Mouse (Mus musculus) thymus, adult 2 months (tissue): Measurements from ENCODE around the gene Fam50a. TPM values are rescaled to one million over a fixed set of nuclear protein-coding genes. Genes with fewer than 3 reads are reported as not detected.
A peak's percentile ranks its signal among the peaks of the same experiment; 100 is the strongest.

ENCODE experiments used
- DNase-seq: peaks from one replicate; pipeline ENCODE4 v3.0.0; 2021
- H3K27ac ChIP-seq: fragments of 200-500 bp; 2 replicates; pipeline ENCODE4 v1.5.1; 2012; ENCODE audit warnings: low read length, control low read depth; ENCODE audit not compliant: control insufficient read depth, insufficient read depth
- H3K27me3 ChIP-seq: fragments of 200-500 bp; 2 replicates; pipeline ENCODE4 v1.6.1; 2012; ENCODE audit warnings: mild to moderate bottlenecking, low read length, moderate library complexity, mixed read lengths; ENCODE audit not compliant: control insufficient read depth, insufficient read depth
- H3K36me3 ChIP-seq: fragments of 200-500 bp; 2 replicates; pipeline ENCODE4 v1.6.1; 2012; ENCODE audit warnings: mild to moderate bottlenecking, low read length, moderate library complexity; ENCODE audit not compliant: control insufficient read depth, insufficient read depth
- H3K4me1 ChIP-seq: fragments of 200-500 bp; replicated peaks from 2 replicates; pipeline ENCODE4 v1.6.1; 2012; ENCODE audit warnings: low read length; ENCODE audit not compliant: control insufficient read depth, insufficient read depth
- H3K4me3 ChIP-seq: fragments of 200-500 bp; 2 replicates; pipeline ENCODE4 v1.5.1; 2012; ENCODE audit warnings: mild to moderate bottlenecking, low read length, control low read depth, moderate library complexity; ENCODE audit not compliant: control insufficient read depth, insufficient read depth
- CTCF ChIP-seq: fragments of 200-500 bp; IDR thresholded peaks from 2 replicates; pipeline ENCODE4 v1.5.1; 2012; ENCODE audit warnings: mild to moderate bottlenecking, control low read depth, low read length, moderate library complexity, borderline replicate concordance; ENCODE audit not compliant: control insufficient read depth, poor library complexity, insufficient read depth; ENCODE audit errors: extremely low read depth
- POLR2A ChIP-seq: fragments of 200-500 bp; IDR thresholded peaks from 2 replicates; pipeline ENCODE4 v1.6.1; 2012; ENCODE audit warnings: mild to moderate bottlenecking, low read length, control low read depth, moderate library complexity; ENCODE audit not compliant: control insufficient read depth, poor library complexity, insufficient read depth; ENCODE audit errors: extremely low read depth
- WGBS: fragments of 180-500 bp; shearing (Covaris S2); methylation state at CpG from one replicate; pipeline ENCODE4 v1.1.7; 2018; 5-methylcytosine and 5-hydroxymethylcytosine counted together
- polyA plus RNA-seq: library from polyadenylated mRNA; depleted of rRNA; stranded (reverse); fragments of >200 nt; gene quantifications from 2 replicates; pipeline ENCODE4 v1.2.3, GENCODE M21; 2012

Fam50a gene
- polyA plus RNA-seq, 1 experiment: 13.6 TPM

GRCm38 (mm10) chrX:74281041-74281731 lies 31.6 kb upstream of the Fam50a start:
- peak overlapping the region; percentile 93 for H3K27ac ChIP-seq
- peak overlapping the region; percentile 97 for H3K4me3 ChIP-seq
- WGBS: 0% methylated on average over 14 of the region's 14 CpGs
- no peak for TF ChIP-seq CTCF
- TF ChIP-seq POLR2A: no peak
- DNase-seq: no peak
- H3K27me3 ChIP-seq: no peaks in the 10 kb centered on the region
- no peaks in the 10 kb centered on the region for H3K36me3 ChIP-seq
- H3K4me1 ChIP-seq: peaks cover 10% of the 10 kb centered on the region

GRCm38 (mm10) chrX:74281732-74282394 lies 31.0 kb upstream of the Fam50a start, which contains the start of the genes Taz and Dnase1l1:
TSS of gene Taz (plus strand) at chrX:74281912.
TSS of gene Dnase1l1 (minus strand) at chrX:74282337.
- peak; percentile 43 for DNase-seq
- Histone ChIP-seq H3K27me3 (no peaks in the 10 kb centered on the region), H3K4me1 (peaks cover 10% of the 10 kb centered on the region), H3K27ac (peak within 1 kb of the TSS; percentile 93), H3K4me3 (peak within 1 kb of the TSS; percentile 97), H3K36me3 (no peaks in the 10 kb centered on the region)
- TF ChIP-seq CTCF: no peak
- no peak for TF ChIP-seq POLR2A
- 1% methylated on average over 16 of the region's 16 CpGs for WGBS

GRCm38 (mm10) chrX:74282395-74283091 lies 30.3 kb upstream of the Fam50a start:
- WGBS: 0% methylated on average over 39 of the region's 39 CpGs
- no peaks in the 10 kb centered on the region for H3K27me3 ChIP-seq
- no peaks in the 10 kb centered on the region for H3K36me3 ChIP-seq
- peak; percentile 86 for DNase-seq
- TF ChIP-seq CTCF (no peak), POLR2A (peak; percentile 69; the same call in 1 of the 2 replicates)
- peak overlapping the region; percentile 93 for H3K27ac ChIP-seq
- H3K4me1 ChIP-seq: peaks cover 10% of the 10 kb centered on the region
- H3K4me3 ChIP-seq: peak overlapping the region; percentile 97

DNA sequence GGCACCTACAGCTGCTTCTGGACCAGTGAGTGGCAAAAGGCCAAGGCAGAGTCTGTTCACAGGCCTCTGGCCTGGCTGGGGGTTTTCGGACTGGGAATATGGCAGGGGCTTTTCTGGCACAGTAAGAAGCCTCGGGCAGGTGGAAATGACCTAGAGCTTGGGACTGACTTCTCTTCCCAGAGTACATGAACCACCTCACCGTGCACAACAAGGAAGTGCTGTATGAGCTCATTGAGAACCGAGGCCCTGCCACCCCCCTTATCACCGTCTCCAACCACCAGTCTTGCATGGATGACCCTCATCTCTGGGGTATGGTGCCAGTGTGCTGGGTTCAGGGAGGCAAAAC lies 29.8 kb upstream of the Fam50a start:
- WGBS: 2% methylated on average over 5 of the region's 5 CpGs
- H3K27ac ChIP-seq: no peak overlapping the region; the same call in 1 of the 2 replicates
- H3K4me3 ChIP-seq: peak overlapping the region; percentile 97
- H3K27me3 ChIP-seq: no peaks in the 10 kb centered on the region
- H3K36me3 ChIP-seq: no peaks in the 10 kb centered on the region
- TF ChIP-seq POLR2A (no peak), CTCF (no peak)
- no peak for DNase-seq
- peaks cover 10% of the 10 kb centered on the region for H3K4me1 ChIP-seq

DNA sequence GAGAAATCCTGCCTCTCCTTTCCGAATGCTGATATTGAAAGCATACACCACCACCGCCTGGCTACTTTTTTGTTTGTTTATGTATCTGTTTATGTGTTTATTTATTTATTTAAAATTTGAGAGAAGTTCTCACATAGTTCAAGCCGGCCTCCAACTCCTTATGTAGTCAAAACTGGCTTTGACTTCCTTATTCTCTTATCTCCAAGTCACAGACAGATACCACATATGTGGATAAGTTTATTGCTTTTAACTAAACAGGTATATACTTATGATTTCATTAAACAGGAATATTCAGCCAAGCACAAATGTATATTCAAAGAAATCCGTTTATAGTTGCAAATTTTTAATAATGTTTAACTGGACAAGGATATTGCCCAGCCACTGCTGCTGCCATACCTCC lies 19.4 kb upstream of the Fam50a start:
- WGBS: 89% methylated on average over 4 of the region's 4 CpGs
- Histone ChIP-seq H3K36me3 (no peaks in the 10 kb centered on the region), H3K27ac (no peak overlapping the region), H3K4me3 (no peak overlapping the region), H3K27me3 (no peaks in the 10 kb centered on the region), H3K4me1 (no peaks in the 10 kb centered on the region)
- TF ChIP-seq CTCF (no peak), POLR2A (no peak)
- DNase-seq: no peak

- H3K4me3 ChIP-seq: peak within 1 kb of the TSS; percentile 76
- no peak within 1 kb of the TSS for H3K27ac ChIP-seq
- no peaks in the 10 kb centered on the region for H3K27me3 ChIP-seq
- DNase-seq: peak; percentile 93
- H3K36me3 ChIP-seq: peaks cover 7% of the 10 kb centered on the region; the same call in 1 of the 2 replicates
- 1% methylated on average over 37 of the region's 37 CpGs for WGBS
- no peak for TF ChIP-seq CTCF
- peak; percentile 62 for TF ChIP-seq POLR2A
- H3K4me1 ChIP-seq: no peaks in the 10 kb centered on the region; the same call in 1 of the 2 replicates
Observed at GRCm38 (mm10) chrX:74296538-74297448, 16.0 kb upstream of the Fam50a start, which contains the start of gene Atp6ap1. TSS of gene Atp6ap1 (plus strand) at chrX:74297097.
